Mouse (Mus musculus) left cerebral cortex, adult 9 months (tissue): Measurements from ENCODE around the gene Alg9.

Experiments used
- DNase-seq, 2 experiments: peaks; one replicate each; pipeline ENCODE4 v3.0.0; 2022; ENCODE audit warnings: low spot score in 2 of 2

The Alg9 gene

DNA sequence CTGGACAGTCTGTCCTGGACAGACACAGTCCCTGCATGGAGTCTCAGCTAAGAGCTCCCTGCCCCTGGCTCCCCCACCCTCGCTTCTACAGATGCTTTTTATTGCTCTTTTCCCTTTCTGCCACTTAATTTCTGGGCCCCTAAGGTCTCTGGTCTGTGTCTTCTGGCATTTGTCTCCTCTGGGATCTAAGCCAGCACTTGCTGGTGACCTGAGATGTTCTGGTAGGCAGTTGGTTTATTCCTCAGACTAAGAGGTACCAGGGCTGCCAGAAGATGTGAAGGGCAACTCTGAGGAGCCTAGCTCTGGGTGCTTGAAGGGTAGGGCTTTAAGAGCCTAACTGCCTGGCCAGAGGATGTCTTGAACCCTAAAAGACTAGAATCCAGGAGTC lies 110.8 kb downstream of the Alg9 start:
- no peak for DNase-seq

DNA sequence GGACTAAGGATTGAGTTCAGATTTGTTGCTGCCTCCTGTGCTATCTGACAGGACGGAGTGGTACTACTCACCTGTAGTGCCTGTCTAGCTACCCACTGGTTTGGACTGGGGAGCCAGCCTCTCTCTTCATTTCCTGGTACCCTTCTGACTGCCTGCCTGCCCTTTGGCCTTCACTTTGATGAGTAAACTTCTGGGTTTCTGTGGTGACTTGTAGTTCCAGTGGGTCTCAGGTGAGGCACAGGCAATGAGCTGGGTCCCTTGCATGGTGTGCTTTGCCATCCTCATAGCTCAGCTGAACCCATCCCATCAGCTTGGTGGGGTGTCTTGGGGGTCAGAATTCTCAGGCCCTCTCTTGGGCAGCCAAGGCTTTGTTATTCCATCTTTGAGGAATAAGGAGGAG lies 112.1 kb downstream of the Alg9 start:
- DNase-seq: no peak

DNA sequence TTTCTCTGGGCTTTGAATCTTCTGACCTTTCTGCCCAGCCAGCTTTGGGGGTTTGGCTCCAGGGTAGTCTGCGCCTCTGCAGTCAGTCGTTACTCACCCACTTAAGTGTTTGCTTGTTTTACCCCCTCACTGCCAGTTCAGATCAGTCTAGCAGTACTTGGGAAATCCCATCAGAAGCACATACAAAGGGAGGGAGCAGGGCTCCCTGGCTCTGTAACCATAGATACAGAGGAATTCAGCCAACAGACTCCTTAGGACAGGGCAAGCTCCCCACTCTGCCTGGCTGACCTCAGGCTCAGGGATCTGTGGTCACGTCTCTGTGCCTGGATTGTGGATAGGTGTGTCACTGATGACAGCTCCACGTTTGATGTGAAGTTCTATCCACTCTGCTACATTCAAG lies 112.5 kb downstream of the Alg9 start:
- DNase-seq: no peak

DNA sequence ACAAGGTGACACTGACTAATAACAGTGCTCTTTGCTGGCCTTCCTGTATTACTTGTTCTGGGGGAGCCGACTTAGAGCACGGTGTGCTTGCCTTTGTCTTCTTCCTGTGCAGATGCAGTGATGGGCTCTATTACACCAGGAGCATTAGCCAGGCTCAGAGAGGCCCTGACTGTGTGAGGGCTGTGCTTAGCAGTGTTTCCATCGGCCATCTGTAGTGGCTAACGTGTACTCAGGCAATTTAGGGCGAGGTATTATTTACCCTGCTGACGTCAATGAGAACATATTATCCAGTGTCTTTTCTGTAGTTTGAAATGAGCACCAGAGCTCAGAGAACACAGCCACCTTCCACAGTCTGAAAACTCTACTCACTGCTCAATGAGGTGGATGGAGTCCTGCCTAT lies 114.4 kb downstream of the Alg9 start:
- no peak for DNase-seq

DNA sequence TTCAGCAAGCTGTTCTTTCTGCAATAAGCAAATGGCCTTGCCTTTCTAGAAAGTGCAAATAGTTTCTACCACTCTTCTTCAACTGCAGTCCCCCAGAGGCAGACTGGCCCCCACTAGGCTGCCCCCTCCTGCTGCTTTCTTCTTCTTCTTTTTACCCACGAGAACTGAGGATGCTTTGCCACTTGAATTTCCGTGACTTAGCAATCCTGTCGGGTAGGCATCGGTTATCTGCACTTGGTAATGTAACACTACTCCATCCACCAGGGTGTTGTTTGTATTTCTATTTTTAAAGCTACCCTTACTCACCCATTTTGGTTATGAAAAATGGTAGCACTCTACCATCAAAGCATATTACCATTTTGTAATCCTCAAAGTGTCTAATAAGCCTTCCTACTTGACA lies 115.1 kb downstream of the Alg9 start:
- no peak for DNase-seq

DNA sequence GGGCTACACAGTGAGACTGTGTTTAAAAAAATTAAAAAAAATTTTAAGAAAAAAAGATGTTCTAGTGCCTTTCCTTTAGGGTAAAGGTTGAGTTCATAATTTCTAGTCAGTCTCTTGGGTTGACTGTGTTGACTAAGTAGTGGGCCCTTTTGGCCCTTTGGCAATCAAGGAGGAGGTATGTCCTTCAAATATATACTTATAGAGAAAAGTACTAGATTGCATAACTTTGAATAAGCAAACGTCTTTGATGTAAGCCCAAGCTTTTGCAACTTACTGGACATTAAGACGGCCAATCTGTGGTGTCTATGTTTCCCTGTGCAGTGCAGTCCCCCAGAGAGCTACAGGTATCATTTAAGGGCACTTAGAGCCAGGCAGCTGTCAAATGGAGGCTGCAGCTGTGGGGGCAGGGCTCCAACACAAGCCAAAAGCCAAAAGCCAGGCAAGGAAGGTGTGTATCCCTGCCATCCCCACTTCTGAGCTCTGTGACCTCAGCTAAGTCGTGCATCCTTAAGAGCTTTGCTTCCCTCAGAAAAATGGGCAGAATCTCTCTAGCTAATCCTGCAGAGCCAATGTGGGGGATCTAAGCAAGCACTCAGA lies 115.8 kb downstream of the Alg9 start:
- no peak for DNase-seq
